Mouse (Mus musculus) forebrain, postnatal 0 days (tissue): ENCODE data around the gene Notch1. TPM values are rescaled to one million over a fixed set of nuclear protein-coding genes. Genes with fewer than 3 reads are reported as not detected.

Source experiments
- ATAC-seq: fragments of 200-750 bp; cut with Nextera tagmentation; 2 replicates; pipeline ENCODE4 v1.8.0; 2017; ENCODE audit warnings: mild to moderate bottlenecking, moderate library complexity
- DNase-seq: peaks from one replicate; pipeline ENCODE4 v3.0.0-alpha.2; 2015
- H3K27ac ChIP-seq: fragments of 300-500 bp; sonication (generic); 2 replicates; pipeline ENCODE4 v1.5.1; 2014; ENCODE audit warnings: low read depth, mild to moderate bottlenecking, antibody characterized with exemption, low read length, moderate library complexity, mixed read lengths
- H3K27me3 ChIP-seq: fragments of 300-500 bp; sonication (generic); 2 replicates; pipeline ENCODE4 v1.6.1; 2014; ENCODE audit warnings: mild to moderate bottlenecking, low read length, mixed read lengths; ENCODE audit not compliant: insufficient read depth
- H3K36me3 ChIP-seq: fragments of 300-500 bp; sonication (generic); 2 replicates; pipeline ENCODE4 v1.6.1; 2014; ENCODE audit warnings: mild to moderate bottlenecking, moderate library complexity; ENCODE audit not compliant: insufficient read depth
- H3K4me1 ChIP-seq: fragments of 300-500 bp; sonication (generic); 2 replicates; pipeline ENCODE4 v1.6.1; 2014; ENCODE audit warnings: antibody characterized with exemption; ENCODE audit not compliant: insufficient read depth
- H3K4me2 ChIP-seq: fragments of 300-500 bp; sonication (generic); 2 replicates; pipeline ENCODE4 v1.6.1; 2014; ENCODE audit warnings: low read depth, mild to moderate bottlenecking, moderate library complexity
- H3K4me3 ChIP-seq: fragments of 300-500 bp; sonication (generic); 2 replicates; pipeline ENCODE4 v1.5.1; 2014; ENCODE audit warnings: low read depth, low read length, mixed read lengths
- H3K9ac ChIP-seq: fragments of 300-500 bp; sonication (generic); 2 replicates; pipeline ENCODE4 v1.6.1; 2014; ENCODE audit warnings: mild to moderate bottlenecking
- H3K9me3 ChIP-seq: fragments of 300-500 bp; sonication (generic); 2 replicates; pipeline ENCODE4 v1.6.1; 2016; ENCODE audit warnings: low read length
- CTCF ChIP-seq: sonication (generic); IDR thresholded peaks from 2 replicates; pipeline ENCODE4 v1.5.1; 2016; ENCODE audit warnings: antibody characterized with exemption, control low read depth, low read depth
- WGBS: fragments of 180-500 bp; shearing (Covaris S2); extraction: QIAGEN DNeasy Blood & Tissue Kit; methylation state at CpG from one replicate; pipeline ENCODE4 v1.1.7; 2014; 5-methylcytosine and 5-hydroxymethylcytosine counted together
- polyA plus RNA-seq: library from polyadenylated mRNA; unstranded; fragments of >200 nt; fragmentation: Nextera tagmentation; extraction: Ambion mirVana; gene quantifications from 2 replicates; pipeline ENCODE4 v1.2.1, GENCODE M21; 2015
- total RNA-seq: library from RNA; depleted of rRNA; stranded (reverse); fragments of >200 nt; gene quantifications from 2 replicates; pipeline ENCODE4 v1.2.3, GENCODE M21; 2014

The Notch1 gene
- total and polyA plus RNA-seq, 2 experiments from 2014 or later, result 6.8 to 38.7 TPM

GRCm38 (mm10) chr2:26486835-26487321 lies 29.6 kb downstream of the Notch1 start:
- no peak for TF ChIP-seq CTCF
- Histone ChIP-seq H3K4me1 (peaks cover 33% of the 10 kb centered on the region), H3K36me3 (no peaks in the 10 kb centered on the region), H3K9me3 (no peaks in the 10 kb centered on the region), H3K4me2 (no peak overlapping the region), H3K4me3 (no peak overlapping the region), H3K9ac (no peak overlapping the region), H3K27ac (peak overlapping the region; percentile 78), H3K27me3 (no peaks in the 10 kb centered on the region)
- ATAC-seq (no peak), DNase-seq (no peak)
- 13% methylated on average over 3 of the region's 3 CpGs for WGBS

GRCm38 (mm10) chr2:26486264-26486810 lies 30.1 kb downstream of the Notch1 start:
- TF ChIP-seq CTCF, result no peak
- Histone ChIP-seq H3K4me1 (peaks cover 33% of the 10 kb centered on the region), H3K27ac (peak overlapping the region; percentile 78), H3K9ac (no peak overlapping the region), H3K9me3 (no peaks in the 10 kb centered on the region), H3K36me3 (no peaks in the 10 kb centered on the region), H3K27me3 (no peaks in the 10 kb centered on the region), H3K4me3 (no peak overlapping the region), H3K4me2 (peak overlapping the region; percentile 35)
- 21% methylated on average over 5 of the region's 5 CpGs for WGBS
- no peak for DNase-seq
- no peak for ATAC-seq

- no peak for TF ChIP-seq CTCF
Observed at GRCm38 (mm10) chr2:26485710-26486109, 30.8 kb downstream of the Notch1 start.

GRCm38 (mm10) chr2:26485278-26485677 lies 31.2 kb downstream of the Notch1 start:
- Histone ChIP-seq H3K9ac (peak overlapping the region; percentile 2; the same call in 1 of the 2 replicates), H3K9me3 (no peaks in the 10 kb centered on the region), H3K4me1 (peaks cover 33% of the 10 kb centered on the region), H3K27ac (peak overlapping the region; percentile 78), H3K36me3 (no peaks in the 10 kb centered on the region), H3K4me3 (0 out of 2 replicates have a peak overlapping the region, but pooled peaks have one; percentile 7), H3K27me3 (no peaks in the 10 kb centered on the region), H3K4me2 (peak overlapping the region; percentile 35)
- DNase-seq, result no peak
- ATAC-seq, result peak; percentile 38
- no peak for TF ChIP-seq CTCF
- WGBS, result 19% methylated on average over 9 of the region's 9 CpGs

More at GRCm38 (mm10) chr2:26485710-26486109, 30.8 kb downstream of the Notch1 start:
- H3K4me3 ChIP-seq, result 0 out of 2 replicates have a peak overlapping the region, but pooled peaks have one; percentile 7
- H3K9me3 ChIP-seq, result no peaks in the 10 kb centered on the region
- DNase-seq (peak; percentile 75), ATAC-seq (peak; percentile 78)
- peak overlapping the region; percentile 78 for H3K27ac ChIP-seq
- H3K9ac ChIP-seq, result 0 out of 2 replicates have a peak overlapping the region, but pooled peaks have one; percentile 2
- H3K4me2 ChIP-seq, result peak overlapping the region; percentile 35
- H3K4me1 ChIP-seq, result peaks cover 33% of the 10 kb centered on the region
- WGBS, result 4% methylated on average over 7 of the region's 7 CpGs
- H3K27me3 ChIP-seq, result no peaks in the 10 kb centered on the region
- H3K36me3 ChIP-seq, result no peaks in the 10 kb centered on the region

- no peak for TF ChIP-seq CTCF
- Histone ChIP-seq H3K4me3 (no peak overlapping the region), H3K27ac (no peak overlapping the region), H3K36me3 (no peaks in the 10 kb centered on the region), H3K9ac (0 out of 2 replicates have a peak overlapping the region, but pooled peaks have one; percentile 1), H3K4me2 (no peak overlapping the region), H3K9me3 (no peaks in the 10 kb centered on the region), H3K4me1 (peaks cover 33% of the 10 kb centered on the region), H3K27me3 (no peaks in the 10 kb centered on the region)
- no peak for ATAC-seq
- WGBS, result 68% methylated on average over 10 of the region's 10 CpGs
- DNase-seq, result no peak
Observed at GRCm38 (mm10) chr2:26484169-26484568, 32.3 kb downstream of the Notch1 start.

- H3K4me3 ChIP-seq, result no peak overlapping the region
- ATAC-seq (no peak), DNase-seq (no peak)
- no peaks in the 10 kb centered on the region for H3K9me3 ChIP-seq
- no peaks in the 10 kb centered on the region for H3K36me3 ChIP-seq
- no peak for TF ChIP-seq CTCF
- WGBS, result 58% methylated on average over 13 of the region's 13 CpGs
- no peak overlapping the region for H3K4me2 ChIP-seq
- H3K9ac ChIP-seq, result no peak overlapping the region
- no peaks in the 10 kb centered on the region for H3K27me3 ChIP-seq
- peaks cover 32% of the 10 kb centered on the region for H3K4me1 ChIP-seq
- H3K27ac ChIP-seq, result no peak overlapping the region
Observed at GRCm38 (mm10) chr2:26483230-26483869, 33.1 kb downstream of the Notch1 start.

- ATAC-seq (no peak), DNase-seq (no peak)
- Histone ChIP-seq H3K27ac (no peak overlapping the region), H3K9ac (no peak overlapping the region), H3K4me3 (no peak overlapping the region), H3K4me1 (peaks cover 27% of the 10 kb centered on the region), H3K9me3 (no peaks in the 10 kb centered on the region), H3K27me3 (no peaks in the 10 kb centered on the region), H3K4me2 (no peak overlapping the region), H3K36me3 (0 out of 2 replicates have a peak, but pooled peaks cover 3% of the 10 kb centered on the region)
- 89% methylated on average over 3 of the region's 3 CpGs for WGBS
- no peak for TF ChIP-seq CTCF
Observed at GRCm38 (mm10) chr2:26482824-26483223, 33.6 kb downstream of the Notch1 start.
